Mouse (Mus musculus) erythroblast, embryonic 14.5 days (primary cell): ENCODE data around the gene Clcn1. TPM values are rescaled to one million over a fixed set of nuclear protein-coding genes. Genes with fewer than 3 reads are reported as not detected.

ENCODE experiments used
- H3K27me3 ChIP-seq: 2 replicates; pipeline ENCODE4 v1.6.1; 2012; ENCODE audit warnings: inconsistent platforms; ENCODE audit not compliant: control insufficient read depth
- H3K36me3 ChIP-seq: 2 replicates; pipeline ENCODE4 v1.6.1; 2012; ENCODE audit warnings: mild to moderate bottlenecking, inconsistent platforms; ENCODE audit not compliant: control insufficient read depth
- H3K4me1 ChIP-seq: 2 replicates; pipeline ENCODE4 v1.6.1; 2012; ENCODE audit warnings: inconsistent platforms; ENCODE audit not compliant: control insufficient read depth
- H3K4me3 ChIP-seq: replicated peaks from 2 replicates; pipeline ENCODE3; 2012; ENCODE audit warnings: moderate library complexity, mild to moderate bottlenecking, inconsistent platforms
- H3K9me3 ChIP-seq: 2 replicates; pipeline ENCODE4 v1.6.1; 2012; ENCODE audit warnings: low read length, inconsistent platforms, mixed read lengths; ENCODE audit not compliant: control insufficient read depth
- GATA1 ChIP-seq: IDR thresholded peaks from 2 replicates; pipeline ENCODE4 v1.6.1; 2012; ENCODE audit warnings: low read length, inconsistent platforms, mixed read lengths
- TAL1 ChIP-seq: IDR thresholded peaks from 3 replicates; pipeline ENCODE4 v1.6.1; 2012; ENCODE audit warnings: low read length, inconsistent platforms, mixed read lengths
- polyA plus RNA-seq: library from polyadenylated mRNA; stranded (reverse); fragments of >175 nt; gene quantifications from 2 replicates; pipeline ENCODE4 v1.2.3, GENCODE M21; 2012

Clcn1 gene
- polyA plus RNA-seq, 1 experiment, result not detected

DNA sequence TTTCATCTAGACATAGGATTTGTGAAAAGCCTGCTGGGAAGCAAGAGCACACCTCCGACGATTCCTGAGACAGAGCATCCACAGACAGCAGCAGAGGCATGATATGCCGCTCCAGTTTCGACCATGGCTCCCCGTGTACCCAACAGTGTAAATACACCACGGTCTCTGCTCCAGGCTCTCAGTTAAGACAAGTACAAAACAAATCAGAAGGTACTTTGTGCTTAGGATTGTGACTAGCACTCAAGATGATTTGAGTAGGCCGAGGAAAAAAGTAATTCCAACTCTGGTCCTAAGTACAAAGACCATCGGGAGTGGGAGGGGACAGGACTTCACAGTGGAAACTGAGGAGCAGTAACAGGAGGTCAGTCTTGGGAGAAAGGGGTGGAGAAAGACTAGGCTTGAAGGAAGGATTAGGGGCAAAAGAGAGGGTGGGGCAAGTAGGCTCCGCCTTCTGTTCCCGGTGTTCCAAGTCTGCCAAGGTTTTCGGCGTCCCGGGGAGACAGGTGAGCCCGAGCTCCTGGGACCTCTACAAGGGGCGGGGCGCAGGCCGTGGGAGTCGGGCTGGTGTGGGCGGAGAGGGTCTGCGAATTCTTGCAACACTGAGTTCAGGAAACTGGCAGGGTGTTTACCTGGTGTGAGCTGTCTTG lies 24.8 kb upstream of the Clcn1 start, which contains the start of gene Tmem139:
TSS of gene Tmem139 (plus strand) at position 447 of the 647 bp plus-strand sequence.
- H3K4me3 ChIP-seq, result no peak within 1 kb of the TSS
- no peaks in the 10 kb centered on the region for H3K9me3 ChIP-seq
- TF ChIP-seq TAL1, result no peak
- TF ChIP-seq GATA1, result no peak
- peaks cover 4% of the 10 kb centered on the region for H3K36me3 ChIP-seq
- H3K4me1 ChIP-seq, result peaks cover 43% of the 10 kb centered on the region
- peaks cover 5% of the 10 kb centered on the region for H3K27me3 ChIP-seq

- Histone ChIP-seq H3K4me3 (peak within 1 kb of the TSS; percentile 78), H3K27me3 (peaks cover 5% of the 10 kb centered on the region), H3K36me3 (peaks cover 34% of the 10 kb centered on the region), H3K9me3 (no peaks in the 10 kb centered on the region), H3K4me1 (peaks cover 50% of the 10 kb centered on the region)
- no peak for TF ChIP-seq GATA1
- no peak for TF ChIP-seq TAL1
Observed at GRCm38 (mm10) chr6:42264626-42265312, 21.7 kb upstream of the Clcn1 start, which contains the start of gene Casp2. Gene Casp2 (plus strand): TSS chr6:42264985.

DNA sequence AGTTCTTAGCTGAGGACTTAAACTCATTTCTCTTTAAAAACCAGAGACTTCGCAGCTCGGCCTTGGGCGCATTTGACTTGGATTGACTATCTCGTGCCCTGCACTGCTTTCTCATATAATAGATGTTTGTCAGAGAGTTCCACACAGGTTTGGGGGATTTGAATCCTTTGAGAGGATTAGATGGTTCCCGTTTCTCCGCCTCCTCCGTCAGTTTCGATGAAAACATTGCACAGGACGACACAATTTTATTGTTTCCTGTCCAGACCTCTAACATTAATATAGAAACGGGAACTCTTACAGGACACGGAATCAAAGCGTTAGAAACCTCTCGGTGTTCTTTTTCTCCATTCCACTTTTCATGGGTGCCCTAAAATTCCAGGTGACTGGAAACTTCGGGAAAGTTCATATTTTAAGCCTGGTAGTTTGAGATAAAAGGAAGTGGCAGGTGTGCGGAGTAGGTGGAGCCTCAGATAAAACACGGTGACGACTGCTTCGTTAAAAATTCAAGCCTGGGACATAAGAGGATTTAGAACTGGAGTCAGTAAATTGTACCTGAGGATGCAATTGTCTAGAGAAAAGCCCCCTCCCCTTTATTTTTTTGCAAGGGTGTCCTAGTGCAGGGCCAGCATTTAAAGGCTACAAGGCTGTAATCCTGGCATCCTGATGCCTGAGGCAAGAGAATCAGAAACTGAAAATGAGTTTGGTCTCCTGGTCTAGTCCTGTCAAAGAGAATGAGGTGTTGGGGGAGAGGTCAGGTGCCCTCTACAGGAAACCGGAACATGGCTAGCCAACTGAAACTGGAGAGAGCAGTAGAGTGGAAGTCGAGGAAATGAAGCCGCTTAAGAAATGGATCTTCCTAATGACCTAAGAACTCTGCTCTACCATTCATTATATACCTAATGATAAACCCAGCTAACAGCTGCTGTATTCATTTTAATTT lies 20.8 kb upstream of the Clcn1 start:
- Histone ChIP-seq H3K4me1 (peaks cover 51% of the 10 kb centered on the region), H3K36me3 (peaks cover 43% of the 10 kb centered on the region), H3K9me3 (no peaks in the 10 kb centered on the region), H3K27me3 (peaks cover 3% of the 10 kb centered on the region), H3K4me3 (peak overlapping the region; percentile 78)
- no peak for TF ChIP-seq GATA1
- peak; percentile 53; the same call in 2 of the 3 replicates for TF ChIP-seq TAL1

GRCm38 (mm10) chr6:42270817-42271216 lies 15.7 kb upstream of the Clcn1 start:
- peaks cover 28% of the 10 kb centered on the region for H3K4me1 ChIP-seq
- H3K9me3 ChIP-seq, result no peaks in the 10 kb centered on the region
- peaks cover 95% of the 10 kb centered on the region for H3K36me3 ChIP-seq

GRCm38 (mm10) chr6:42276151-42276550 lies 10.3 kb upstream of the Clcn1 start:
- no peak overlapping the region for H3K4me3 ChIP-seq
- no peak for TF ChIP-seq GATA1
- no peak for TF ChIP-seq TAL1
- no peaks in the 10 kb centered on the region for H3K9me3 ChIP-seq
- no peaks in the 10 kb centered on the region for H3K4me1 ChIP-seq
- H3K36me3 ChIP-seq, result peaks cover 100% of the 10 kb centered on the region
- H3K27me3 ChIP-seq, result no peaks in the 10 kb centered on the region

More at GRCm38 (mm10) chr6:42270817-42271216, 15.7 kb upstream of the Clcn1 start:
- TF ChIP-seq TAL1 (no peak), GATA1 (no peak)
- no peak overlapping the region for H3K4me3 ChIP-seq
- H3K27me3 ChIP-seq, result no peaks in the 10 kb centered on the region

- no peaks in the 10 kb centered on the region for H3K27me3 ChIP-seq
- H3K9me3 ChIP-seq, result no peaks in the 10 kb centered on the region
- H3K4me3 ChIP-seq, result no peak overlapping the region
- peaks cover 77% of the 10 kb centered on the region for H3K36me3 ChIP-seq
- no peak for TF ChIP-seq GATA1
- TF ChIP-seq TAL1, result no peak
- H3K4me1 ChIP-seq, result no peaks in the 10 kb centered on the region
Observed at GRCm38 (mm10) chr6:42282865-42283528, 3.5 kb upstream of the Clcn1 start.

- H3K9me3 ChIP-seq, result no peaks in the 10 kb centered on the region
- H3K36me3 ChIP-seq, result peaks cover 31% of the 10 kb centered on the region
- no peaks in the 10 kb centered on the region for H3K4me1 ChIP-seq
- H3K27me3 ChIP-seq, result no peaks in the 10 kb centered on the region
- TF ChIP-seq TAL1 (no peak), GATA1 (no peak)
- H3K4me3 ChIP-seq, result no peak overlapping the region
Observed at GRCm38 (mm10) chr6:42287562-42287961, 1.1 kb downstream of the Clcn1 start.

DNA sequence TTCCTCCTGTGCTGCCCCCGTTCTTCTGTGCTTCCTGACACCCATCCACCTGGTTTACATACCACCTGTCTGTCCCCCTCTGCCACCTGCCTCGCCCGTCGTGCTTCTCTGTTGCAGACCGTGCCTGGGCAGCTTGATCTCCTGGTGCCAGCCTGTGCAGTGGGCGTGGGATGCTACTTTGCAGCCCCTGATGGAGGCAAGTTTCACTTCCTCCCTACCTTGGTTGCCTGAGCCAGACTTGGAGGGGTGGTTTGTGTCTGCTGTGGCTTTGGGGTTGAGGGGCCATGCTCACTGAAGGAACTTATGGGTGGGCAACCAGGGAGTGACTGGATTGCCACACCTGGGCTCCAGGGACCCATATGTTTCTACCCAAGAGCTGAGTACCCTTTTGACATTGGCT lies 6.8 kb downstream of the Clcn1 start:
- TF ChIP-seq GATA1 (no peak), TAL1 (no peak)
- Histone ChIP-seq H3K27me3 (no peaks in the 10 kb centered on the region), H3K36me3 (no peaks in the 10 kb centered on the region), H3K9me3 (no peaks in the 10 kb centered on the region), H3K4me1 (no peaks in the 10 kb centered on the region), H3K4me3 (no peak overlapping the region)
